Mouse (Mus musculus) thymus, postnatal 10 days (tissue): ENCODE results near the gene Baiap2.

Experiments
- DNase-seq, 2 experiments: peaks; one replicate each; pipeline ENCODE4 v3.0.0; 2021; ENCODE audit warnings: low spot score in 2 of 2

Baiap2 gene

GRCm38 (mm10) chr11:119947426-119947825 is 4.9 kb downstream of the Baiap2 start:
- DNase-seq: no peak

- no peak for DNase-seq
Observed at GRCm38 (mm10) chr11:119947897-119948296, 5.3 kb downstream of the Baiap2 start.

GRCm38 (mm10) chr11:119948305-119948704 is 5.7 kb downstream of the Baiap2 start:
- DNase-seq: no peak

- no peak for DNase-seq
Observed at GRCm38 (mm10) chr11:119948803-119949202, 6.2 kb downstream of the Baiap2 start.

- no peak for DNase-seq
Observed at GRCm38 (mm10) chr11:119950535-119950934, 8.0 kb downstream of the Baiap2 start.

GRCm38 (mm10) chr11:119951326-119951725 is 8.8 kb downstream of the Baiap2 start:
- DNase-seq: no peak

GRCm38 (mm10) chr11:119952429-119953224 is 10.1 kb downstream of the Baiap2 start:
- no peak for DNase-seq

- no peak for DNase-seq
Observed at GRCm38 (mm10) chr11:119954233-119954632, 11.7 kb downstream of the Baiap2 start.

- DNase-seq: no peak
Observed at GRCm38 (mm10) chr11:119954749-119955337, 12.3 kb downstream of the Baiap2 start.

GRCm38 (mm10) chr11:119955432-119955831 is 12.9 kb downstream of the Baiap2 start:
- no peak for DNase-seq

GRCm38 (mm10) chr11:119956590-119956989 is 14.0 kb downstream of the Baiap2 start:
- DNase-seq: no peak

- no peak for DNase-seq
Observed at GRCm38 (mm10) chr11:119958856-119959255, 16.3 kb downstream of the Baiap2 start.

- DNase-seq: no peak
Observed at GRCm38 (mm10) chr11:119959714-119960113, 17.2 kb downstream of the Baiap2 start.

GRCm38 (mm10) chr11:119960671-119961070 is 18.1 kb downstream of the Baiap2 start:
- DNase-seq: no peak

- no peak for DNase-seq
Observed at GRCm38 (mm10) chr11:119961511-119961910, 18.9 kb downstream of the Baiap2 start.

GRCm38 (mm10) chr11:119965053-119965452 is 22.5 kb downstream of the Baiap2 start:
- DNase-seq: no peak

GRCm38 (mm10) chr11:119966294-119966693 is 23.7 kb downstream of the Baiap2 start:
- DNase-seq: no peak

- DNase-seq: no peak
Observed at GRCm38 (mm10) chr11:119967401-119967800, 24.8 kb downstream of the Baiap2 start.

GRCm38 (mm10) chr11:119967892-119968291 is 25.3 kb downstream of the Baiap2 start:
- DNase-seq: no peak

GRCm38 (mm10) chr11:119970021-119970851 is 27.7 kb downstream of the Baiap2 start:
- no peak for DNase-seq

GRCm38 (mm10) chr11:119973789-119974188 is 31.2 kb downstream of the Baiap2 start:
- DNase-seq: no peak

GRCm38 (mm10) chr11:119975739-119976501 is 33.4 kb downstream of the Baiap2 start:
- DNase-seq: no peak
